Mouse (Mus musculus) stomach, postnatal 0 days (tissue): ENCODE results near the gene Spata22.

Source experiments
- CTCF ChIP-seq: IDR thresholded peaks from 2 replicates; pipeline ENCODE4 v1.5.1; 2016; ENCODE audit warnings: antibody characterized with exemption, low read depth, mild to moderate bottlenecking, moderate library complexity
- EP300 ChIP-seq: optimal IDR thresholded peaks from 2 replicates; pipeline ENCODE3; 2016; ENCODE audit warnings: antibody characterized with exemption

DNA sequence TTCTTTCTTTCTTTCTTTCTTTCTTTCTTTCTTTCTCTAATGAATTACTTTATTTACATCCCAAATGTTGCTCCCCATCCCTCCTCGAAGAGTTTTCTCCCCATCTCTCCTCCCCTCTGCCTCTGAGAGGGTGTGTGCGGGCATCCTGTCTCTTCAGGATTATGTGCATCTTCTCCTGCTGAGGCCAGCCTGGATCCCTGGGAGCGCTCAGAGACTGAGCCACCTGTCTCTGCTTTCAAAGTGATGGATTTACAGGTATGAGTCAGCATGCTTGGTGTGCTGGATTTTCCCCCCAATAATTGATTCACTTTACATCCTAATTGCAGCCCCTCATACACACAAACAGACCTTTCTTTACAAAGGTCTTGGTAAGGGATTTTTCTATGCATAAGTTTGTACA is 13.6 kb upstream of the Spata22 start:
- no peak for TF ChIP-seq EP300
- TF ChIP-seq CTCF: no peak
